Mouse (Mus musculus) adrenal gland (tissue): ENCODE data around the gene Pcsk6.

Experiments
- intact Hi-C: fragments of 180-260 bp; cut with DNase I; formaldehyde crosslinking; loops from one replicate; pipeline ENCODE4 v1.15.1; 2025

Gene Pcsk6

GRCm38 (mm10) chr7:66046921-66047918, 185.7 kb downstream of the Pcsk6 start:
- intact Hi-C loops = no loop called here

- intact Hi-C loops = no loop called here
These were observed 186.4 kb downstream of the Pcsk6 start for GRCm38 (mm10) chr7:66047975-66048374.

- intact Hi-C loops = no loop called here
These were observed 187.1 kb downstream of the Pcsk6 start for GRCm38 (mm10) chr7:66048446-66049230.

- intact Hi-C loops = no loop called here
These were observed 192.5 kb downstream of the Pcsk6 start for GRCm38 (mm10) chr7:66053946-66054483.

GRCm38 (mm10) chr7:66055356-66055755, 193.8 kb downstream of the Pcsk6 start:
- intact Hi-C loops = loop anchor here (5.0 kb wide), 1 partner anchor 283 kb away; no protein-coding TSS in a partner anchor

GRCm38 (mm10) chr7:66058703-66059102, 197.2 kb downstream of the Pcsk6 start, which contains the start of gene Snrpa1:
TSS of gene Snrpa1 (plus strand) at chr7:66059003.
- intact Hi-C loops = loop anchor here (5.0 kb wide), 1 partner anchor 286 kb away; no protein-coding TSS in a partner anchor

GRCm38 (mm10) chr7:66060066-66060956, 198.8 kb downstream of the Pcsk6 start:
- intact Hi-C loops = no loop called here

- intact Hi-C loops = no loop called here
These were observed 199.5 kb downstream of the Pcsk6 start for GRCm38 (mm10) chr7:66061057-66061456.

- intact Hi-C loops = no loop called here
These were observed 214.9 kb downstream of the Pcsk6 start for GRCm38 (mm10) chr7:66076411-66076810.

GRCm38 (mm10) chr7:66079364-66080230, 218.1 kb downstream of the Pcsk6 start, which contains the start of gene Selenos:
TSS of gene Selenos (plus strand) at chr7:66079649.
- intact Hi-C loops = no loop called here

- intact Hi-C loops = no loop called here
These were observed 218.7 kb downstream of the Pcsk6 start for GRCm38 (mm10) chr7:66080231-66080613.

- intact Hi-C loops = no loop called here
These were observed 222.2 kb downstream of the Pcsk6 start for GRCm38 (mm10) chr7:66083757-66084156.

- intact Hi-C loops = no loop called here
These were observed 223.0 kb downstream of the Pcsk6 start for GRCm38 (mm10) chr7:66084546-66084945.

GRCm38 (mm10) chr7:66087652-66088051, 226.1 kb downstream of the Pcsk6 start:
- intact Hi-C loops = no loop called here

GRCm38 (mm10) chr7:66088077-66088476, 226.5 kb downstream of the Pcsk6 start:
- intact Hi-C loops = no loop called here

GRCm38 (mm10) chr7:66090676-66091190, 229.2 kb downstream of the Pcsk6 start:
- intact Hi-C loops = no loop called here

GRCm38 (mm10) chr7:66091553-66091952, 230.0 kb downstream of the Pcsk6 start:
- intact Hi-C loops = no loop called here

GRCm38 (mm10) chr7:66092656-66093055, 231.1 kb downstream of the Pcsk6 start:
- intact Hi-C loops = no loop called here

- intact Hi-C loops = no loop called here
These were observed 232.6 kb downstream of the Pcsk6 start for GRCm38 (mm10) chr7:66094141-66094540.
